Mouse (Mus musculus): ENCODE results near the gene Tmem231. TPM values are rescaled to one million over a fixed set of nuclear protein-coding genes. Genes with fewer than 3 reads are reported as not detected.

Tmem231 gene
- polyA plus RNA-seq, 1 experiment from 2014 or later = 21.9 TPM

- ATAC-seq (ENCODE audit: low FRiP score) = no peak
- 69% methylated on average over 9 of the region's 9 CpGs for WGBS
These were observed 56.0 kb downstream of the Tmem231 start for GRCm38 (mm10) chr8:111877711-111878110.

DNA sequence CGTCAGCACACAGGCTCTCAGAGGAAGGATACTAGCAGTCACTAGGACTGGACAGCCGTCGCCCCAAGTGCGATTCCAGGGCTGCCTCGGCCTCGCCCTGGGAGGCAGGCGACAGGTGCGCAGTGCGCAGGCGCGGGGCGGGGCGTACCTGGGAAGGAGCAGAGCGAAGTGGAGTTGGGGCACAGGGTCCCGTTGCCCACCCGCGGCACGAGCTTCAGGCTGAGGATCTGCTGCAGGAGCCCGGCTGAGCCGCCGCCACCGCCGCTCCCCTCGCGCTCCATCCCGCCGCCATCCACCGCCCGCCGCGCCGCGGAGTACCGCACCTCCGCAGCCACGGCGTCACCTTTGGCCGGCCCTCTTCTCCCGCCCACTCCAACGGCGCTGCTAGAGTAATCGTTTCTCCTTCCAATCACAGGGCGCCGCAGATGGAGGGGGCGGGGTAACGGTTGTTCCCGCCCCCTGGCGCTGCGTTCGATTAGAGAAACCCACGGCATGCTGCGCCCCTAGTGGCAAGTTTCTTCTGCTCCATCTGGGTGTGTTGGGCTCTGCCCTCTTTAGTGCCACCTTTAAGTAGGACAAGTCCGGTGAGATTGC, 57.2 kb downstream of the Tmem231 start, which contains the start of gene Tmem170:
TSS of gene Tmem170 (minus strand) at position 396 of the 594 bp plus-strand sequence.
- Histone ChIP-seq H3K27ac (ENCODE audit: low read depth, low read length) (no peak within 1 kb of the TSS), H3K27me3 (ENCODE audit: control insufficient read depth, insufficient read depth, low read length) (no peaks in the 10 kb centered on the region), H3K4me1 (ENCODE audit: control insufficient read depth, insufficient read depth, low read length) (peaks cover 4% of the 10 kb centered on the region; the same call in 1 of the 2 replicates), H3K4me2 (peak within 1 kb of the TSS; percentile 66), H3K9me3 (ENCODE audit: control insufficient read depth, low read length) (no peaks in the 10 kb centered on the region), H3K36me3 (ENCODE audit: control insufficient read depth, insufficient read depth, low read length) (no peaks in the 10 kb centered on the region), H3K9ac (ENCODE audit: low read length) (peak within 1 kb of the TSS; percentile 70), H3K4me3 (ENCODE audit: low read depth, low read length) (peak within 1 kb of the TSS; percentile 77)
- WGBS = under 1% methylated on average over 43 of the region's 53 CpGs
- DNase-seq (ENCODE audit: low spot score, missing footprints) = peak; percentile 100
- ATAC-seq (ENCODE audit: low FRiP score) = peak; percentile 98

More at GRCm38 (mm10) chr8:111877711-111878110, 56.0 kb downstream of the Tmem231 start:
- no peak overlapping the region for H3K4me2 ChIP-seq
- H3K4me3 ChIP-seq (ENCODE audit: low read depth, low read length) = no peak overlapping the region
- H3K27me3 ChIP-seq (ENCODE audit: control insufficient read depth, insufficient read depth, low read length) = no peaks in the 10 kb centered on the region
- no peaks in the 10 kb centered on the region for H3K36me3 ChIP-seq (ENCODE audit: control insufficient read depth, insufficient read depth, low read length)
- H3K27ac ChIP-seq (ENCODE audit: low read depth, low read length) = no peak overlapping the region
- H3K9ac ChIP-seq (ENCODE audit: low read length) = no peak overlapping the region
- no peaks in the 10 kb centered on the region for H3K9me3 ChIP-seq (ENCODE audit: control insufficient read depth, low read length)
- H3K4me1 ChIP-seq (ENCODE audit: control insufficient read depth, insufficient read depth, low read length) = peaks cover 4% of the 10 kb centered on the region; the same call in 1 of the 2 replicates
- no peak for DNase-seq (ENCODE audit: low spot score, missing footprints)

GRCm38 (mm10) chr8:111875758-111876157, 57.9 kb downstream of the Tmem231 start:
- DNase-seq (ENCODE audit: low spot score, missing footprints) = no peak
- H3K4me3 ChIP-seq (ENCODE audit: low read depth, low read length) = peak overlapping the region; percentile 77
- peaks cover 4% of the 10 kb centered on the region; the same call in 1 of the 2 replicates for H3K4me1 ChIP-seq (ENCODE audit: control insufficient read depth, insufficient read depth, low read length)
- no peaks in the 10 kb centered on the region for H3K27me3 ChIP-seq (ENCODE audit: control insufficient read depth, insufficient read depth, low read length)
- peak overlapping the region; percentile 70 for H3K9ac ChIP-seq (ENCODE audit: low read length)
- H3K27ac ChIP-seq (ENCODE audit: low read depth, low read length) = no peak overlapping the region
- ATAC-seq (ENCODE audit: low FRiP score) = no peak
- WGBS = 31% methylated on average over 9 of the region's 9 CpGs
- H3K4me2 ChIP-seq = peak overlapping the region; percentile 66
- no peaks in the 10 kb centered on the region for H3K9me3 ChIP-seq (ENCODE audit: control insufficient read depth, low read length)
- H3K36me3 ChIP-seq (ENCODE audit: control insufficient read depth, insufficient read depth, low read length) = no peaks in the 10 kb centered on the region

DNA sequence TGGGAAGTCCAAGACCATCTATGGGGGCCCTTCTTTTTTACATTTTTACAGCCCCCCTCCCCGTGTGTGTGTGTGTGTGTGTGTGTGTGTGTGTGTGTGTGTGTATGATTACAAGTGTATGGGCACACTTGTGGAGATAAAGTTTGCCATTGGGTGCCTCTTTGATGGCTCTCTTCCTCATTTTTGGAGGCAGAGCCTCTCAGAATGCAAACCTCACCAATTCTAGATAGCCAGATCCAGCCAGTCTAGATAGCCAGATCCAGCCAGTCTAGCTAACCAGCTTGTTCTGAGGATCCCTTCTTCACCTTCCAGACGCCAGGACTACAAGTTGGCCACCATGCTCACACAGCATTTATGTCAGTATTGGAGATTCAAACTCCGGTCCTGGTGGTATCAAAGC, 62.4 kb downstream of the Tmem231 start:
- Histone ChIP-seq H3K9ac (ENCODE audit: low read length) (no peak overlapping the region), H3K27me3 (ENCODE audit: control insufficient read depth, insufficient read depth, low read length) (no peaks in the 10 kb centered on the region), H3K4me2 (no peak overlapping the region), H3K36me3 (ENCODE audit: control insufficient read depth, insufficient read depth, low read length) (no peaks in the 10 kb centered on the region), H3K4me3 (ENCODE audit: low read depth, low read length) (no peak overlapping the region), H3K27ac (ENCODE audit: low read depth, low read length) (no peak overlapping the region), H3K9me3 (ENCODE audit: control insufficient read depth, low read length) (no peaks in the 10 kb centered on the region), H3K4me1 (ENCODE audit: control insufficient read depth, insufficient read depth, low read length) (peaks cover 4% of the 10 kb centered on the region; the same call in 1 of the 2 replicates)
- ATAC-seq (ENCODE audit: low FRiP score) = no peak
- DNase-seq (ENCODE audit: low spot score, missing footprints) = no peak
- WGBS = 86% methylated on average over 3 of the region's 3 CpGs

DNA sequence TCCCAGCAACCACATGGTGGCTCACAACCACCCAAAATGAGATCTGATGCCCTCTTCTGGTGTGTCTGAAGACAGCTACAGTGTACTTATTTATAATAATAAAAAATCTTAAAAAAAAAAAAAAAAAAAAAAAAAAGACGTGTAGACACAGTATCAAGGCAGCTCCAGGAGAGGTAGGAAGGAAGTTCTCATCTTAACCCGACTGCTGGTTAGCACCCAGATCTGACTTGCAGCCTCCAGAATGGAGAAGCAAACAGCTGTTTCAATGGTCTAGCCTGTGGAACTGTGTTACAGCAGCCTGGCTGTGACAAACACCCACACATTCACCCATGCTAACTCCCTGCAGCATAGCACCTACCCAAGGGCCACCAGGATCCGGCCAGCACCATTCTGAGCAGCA, 63.3 kb downstream of the Tmem231 start:
- WGBS = 85% methylated on average over 3 of the region's 3 CpGs
- no peak overlapping the region for H3K4me3 ChIP-seq (ENCODE audit: low read depth, low read length)

GRCm38 (mm10) chr8:111868664-111869063, 65.0 kb downstream of the Tmem231 start:
- H3K27me3 ChIP-seq (ENCODE audit: control insufficient read depth, insufficient read depth, low read length) = no peaks in the 10 kb centered on the region
- no peak overlapping the region for H3K9ac ChIP-seq (ENCODE audit: low read length)
- WGBS = 47% methylated on average over 2 of the region's 2 CpGs
- H3K4me1 ChIP-seq (ENCODE audit: control insufficient read depth, insufficient read depth, low read length) = no peaks in the 10 kb centered on the region
- H3K9me3 ChIP-seq (ENCODE audit: control insufficient read depth, low read length) = no peaks in the 10 kb centered on the region
- DNase-seq (ENCODE audit: low spot score, missing footprints) = no peak
- no peak for ATAC-seq (ENCODE audit: low FRiP score)
- no peak overlapping the region for H3K27ac ChIP-seq (ENCODE audit: low read depth, low read length)
- no peaks in the 10 kb centered on the region for H3K36me3 ChIP-seq (ENCODE audit: control insufficient read depth, insufficient read depth, low read length)
- H3K4me2 ChIP-seq = no peak overlapping the region
- H3K4me3 ChIP-seq (ENCODE audit: low read depth, low read length) = no peak overlapping the region

More for the DNA sequence above, 63.3 kb downstream of the Tmem231 start:
- ATAC-seq (ENCODE audit: low FRiP score) = no peak
- no peak overlapping the region for H3K9ac ChIP-seq (ENCODE audit: low read length)
- H3K9me3 ChIP-seq (ENCODE audit: control insufficient read depth, low read length) = no peaks in the 10 kb centered on the region
- no peak overlapping the region for H3K27ac ChIP-seq (ENCODE audit: low read depth, low read length)
- no peak overlapping the region for H3K4me2 ChIP-seq
- H3K36me3 ChIP-seq (ENCODE audit: control insufficient read depth, insufficient read depth, low read length) = no peaks in the 10 kb centered on the region
- no peaks in the 10 kb centered on the region for H3K27me3 ChIP-seq (ENCODE audit: control insufficient read depth, insufficient read depth, low read length)
- no peak for DNase-seq (ENCODE audit: low spot score, missing footprints)
- no peaks in the 10 kb centered on the region for H3K4me1 ChIP-seq (ENCODE audit: control insufficient read depth, insufficient read depth, low read length)

DNA sequence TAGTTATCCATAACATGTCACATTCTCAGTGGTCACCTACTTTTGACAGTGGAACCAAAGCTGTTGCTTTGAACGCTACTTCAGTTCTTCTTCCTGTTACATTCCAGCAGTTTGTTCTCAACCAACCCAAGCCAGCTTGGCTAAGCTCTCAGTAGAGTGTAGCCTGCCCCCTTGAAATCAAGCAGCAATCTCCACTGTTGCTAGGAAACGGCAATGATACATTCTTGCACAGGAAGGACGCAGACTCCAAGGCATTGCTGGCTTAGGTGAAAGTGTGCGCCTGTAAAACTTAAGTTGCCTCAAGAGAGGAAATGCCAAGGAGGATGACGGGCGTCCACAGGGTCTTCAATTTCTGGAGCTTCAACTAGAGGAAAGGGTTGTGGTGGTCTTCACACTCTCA, 67.8 kb downstream of the Tmem231 start:
- no peaks in the 10 kb centered on the region for H3K27me3 ChIP-seq (ENCODE audit: control insufficient read depth, insufficient read depth, low read length)
- no peaks in the 10 kb centered on the region for H3K9me3 ChIP-seq (ENCODE audit: control insufficient read depth, low read length)
- H3K27ac ChIP-seq (ENCODE audit: low read depth, low read length) = no peak overlapping the region
- H3K36me3 ChIP-seq (ENCODE audit: control insufficient read depth, insufficient read depth, low read length) = no peaks in the 10 kb centered on the region
- H3K9ac ChIP-seq (ENCODE audit: low read length) = no peak overlapping the region
- H3K4me2 ChIP-seq = no peak overlapping the region
- H3K4me3 ChIP-seq (ENCODE audit: low read depth, low read length) = no peak overlapping the region
- 90% methylated on average over 6 of the region's 6 CpGs for WGBS
- H3K4me1 ChIP-seq (ENCODE audit: control insufficient read depth, insufficient read depth, low read length) = no peaks in the 10 kb centered on the region
- DNase-seq (ENCODE audit: low spot score, missing footprints) = no peak
- no peak for ATAC-seq (ENCODE audit: low FRiP score)

DNA sequence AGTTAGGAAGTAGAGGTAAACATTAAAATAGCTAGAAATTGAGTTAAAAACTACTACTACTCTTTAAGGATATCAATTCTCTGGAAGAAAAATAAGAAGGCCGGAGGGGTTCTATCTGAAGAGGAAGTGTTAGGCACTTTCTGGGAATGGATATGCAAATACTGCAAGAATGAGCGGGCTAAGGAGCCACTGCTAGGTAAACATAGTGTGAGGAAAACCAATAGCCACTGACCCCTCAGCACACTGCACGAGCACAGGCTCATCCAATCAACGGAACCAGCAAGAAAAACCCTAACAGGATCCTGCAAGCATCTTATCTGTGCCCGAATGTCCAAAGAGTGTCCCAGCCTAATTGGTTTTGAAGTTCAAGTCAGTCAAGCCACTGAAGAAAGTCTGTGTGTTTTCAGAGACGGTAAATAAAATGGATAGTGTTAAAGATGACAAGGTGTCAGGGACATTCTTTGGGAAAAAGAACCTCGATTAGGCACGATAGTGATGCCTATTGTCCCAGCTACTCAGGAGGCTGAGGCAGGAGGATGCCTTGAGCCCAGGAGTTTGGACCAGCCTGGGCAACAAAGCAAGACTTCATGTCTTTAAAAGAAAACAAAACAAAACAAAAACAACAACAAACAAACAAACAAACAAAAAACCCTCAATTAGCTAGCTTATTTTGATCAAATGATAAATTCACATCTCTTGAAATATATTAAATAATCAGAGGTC, 68.4 kb downstream of the Tmem231 start:
- ATAC-seq (ENCODE audit: low FRiP score) (no peak), DNase-seq (ENCODE audit: low spot score, missing footprints) (no peak)
- no peak overlapping the region for H3K4me3 ChIP-seq (ENCODE audit: low read depth, low read length)
- 90% methylated on average over 8 of the region's 8 CpGs for WGBS
- H3K4me2 ChIP-seq = no peak overlapping the region
- H3K4me1 ChIP-seq (ENCODE audit: control insufficient read depth, insufficient read depth, low read length) = no peaks in the 10 kb centered on the region
- H3K27ac ChIP-seq (ENCODE audit: low read depth, low read length) = no peak overlapping the region
- H3K36me3 ChIP-seq (ENCODE audit: control insufficient read depth, insufficient read depth, low read length) = no peaks in the 10 kb centered on the region
- H3K27me3 ChIP-seq (ENCODE audit: control insufficient read depth, insufficient read depth, low read length) = no peaks in the 10 kb centered on the region
- no peak overlapping the region for H3K9ac ChIP-seq (ENCODE audit: low read length)
- H3K9me3 ChIP-seq (ENCODE audit: control insufficient read depth, low read length) = no peaks in the 10 kb centered on the region

GRCm38 (mm10) chr8:111864648-111865047, 69.0 kb downstream of the Tmem231 start:
- Histone ChIP-seq H3K4me1 (ENCODE audit: control insufficient read depth, insufficient read depth, low read length) (no peaks in the 10 kb centered on the region), H3K9me3 (ENCODE audit: control insufficient read depth, low read length) (no peaks in the 10 kb centered on the region), H3K27ac (ENCODE audit: low read depth, low read length) (no peak overlapping the region), H3K4me3 (ENCODE audit: low read depth, low read length) (no peak overlapping the region), H3K4me2 (no peak overlapping the region), H3K9ac (ENCODE audit: low read length) (no peak overlapping the region), H3K27me3 (ENCODE audit: control insufficient read depth, insufficient read depth, low read length) (no peaks in the 10 kb centered on the region), H3K36me3 (ENCODE audit: control insufficient read depth, insufficient read depth, low read length) (no peaks in the 10 kb centered on the region)
- DNase-seq (ENCODE audit: low spot score, missing footprints) = no peak
- 92% methylated on average over 8 of the region's 8 CpGs for WGBS
- no peak for ATAC-seq (ENCODE audit: low FRiP score)
